Comparison of ENCODE assay signal across 27 mouse cellular contexts in genomic region chr11:11695907-11696306, GRCm38 (mm10). TPM values are rescaled to one million over a fixed set of nuclear protein-coding genes. Genes with fewer than 3 reads are reported as not detected.
DNase-seq lines count a peak whose midpoint lies in the region; ATAC-seq and TF ChIP-seq lines count a peak whose summit lies in the region.
"Had no signal": no experiment of that assay in that cellular context is flagged by ENCODE, and none has a peak within 500 bp of the region (broad histone marks: within the 10 kb centered on the region; RNA-seq: fewer than 3 reads in every experiment).

No protein-coding gene starts in this region.

- H3K36me3 ChIP-seq in spleen, adult 2 months (ENCODE audit: control insufficient read depth, insufficient read depth, low read length) = peaks cover 7% of the 10 kb centered on the region
- H3K36me3 ChIP-seq in liver, embryonic 15.5 days (replicated peaks) = peaks cover 30% of the 10 kb centered on the region
- H3K36me3 ChIP-seq: embryonic facial prominence, embryonic 13.5 days; forebrain, embryonic 12.5 days; heart, embryonic 12.5 days; hindbrain, embryonic 10.5 days; limb, embryonic 10.5 days; midbrain, embryonic 15.5 days; neural tube, embryonic 13.5 days had no signal

- peak overlapping the region; percentile 1 for H3K4me3 ChIP-seq in spleen, adult 2 months (ENCODE audit: extremely low read depth, insufficient read depth, insufficient read length)
- no peak overlapping the region for H3K4me3 ChIP-seq in liver, embryonic 15.5 days (replicated peaks)
- H3K4me3 ChIP-seq: embryonic facial prominence, embryonic 13.5 days; erythroblast, embryonic 14.5 days; forebrain, embryonic 12.5 days; heart, embryonic 12.5 days; hindbrain, embryonic 10.5 days; limb, embryonic 10.5 days; midbrain, embryonic 15.5 days; myocyte; neural tube, embryonic 13.5 days had no signal

- H3K4me1 ChIP-seq in spleen, adult 2 months (ENCODE audit: control insufficient read depth, insufficient read depth, insufficient read length) = peaks cover 47% of the 10 kb centered on the region
- peaks cover 66% of the 10 kb centered on the region for H3K4me1 ChIP-seq in liver, embryonic 15.5 days (replicated peaks)
- H3K4me1 ChIP-seq: embryonic facial prominence, embryonic 13.5 days; forebrain, embryonic 12.5 days; heart, embryonic 12.5 days; hindbrain, embryonic 10.5 days; limb, embryonic 10.5 days; midbrain, embryonic 15.5 days; neural tube, embryonic 13.5 days had no signal

- peak; percentile 31 for ATAC-seq in CD4-positive, CD25-positive, alpha-beta regulatory T cell, adult 4 months
- peak; percentile 20 for ATAC-seq in activated CD4-positive, CD25-positive, alpha-beta regulatory T cell, adult 4 months
- ATAC-seq in liver, embryonic 15.5 days (ENCODE audit: insufficient read depth) = no peak
- ATAC-seq: midbrain, embryonic 15.5 days; Patski had no signal

- TF ChIP-seq POLR2A in spleen, adult 2 months (IDR thresholded peaks at IDR 0.05; ENCODE audit: low read depth, low read length) = no peak

- no peaks in the 10 kb centered on the region for H3K27me3 ChIP-seq in spleen, adult 2 months (ENCODE audit: control insufficient read depth, insufficient read depth, low read length)
- H3K27me3 ChIP-seq in liver, embryonic 15.5 days = no peaks in the 10 kb centered on the region
- H3K27me3 ChIP-seq: embryonic facial prominence, embryonic 13.5 days; forebrain, embryonic 12.5 days; midbrain, embryonic 15.5 days; neural tube, embryonic 13.5 days had no signal

- H3K27ac ChIP-seq in spleen, adult 2 months (ENCODE audit: insufficient read depth, low read length) = peak overlapping the region; percentile 79
- 0 out of 2 replicates have a peak overlapping the region, but pooled peaks have one; percentile 9 for H3K27ac ChIP-seq in liver, embryonic 15.5 days (replicated peaks)
- H3K27ac ChIP-seq: embryonic facial prominence, embryonic 13.5 days; forebrain, embryonic 12.5 days; hindbrain, embryonic 10.5 days; limb, embryonic 10.5 days; midbrain, embryonic 15.5 days; neural tube, embryonic 13.5 days had no signal

- H3K9me3 ChIP-seq in liver, embryonic 15.5 days (replicated peaks) = no peaks in the 10 kb centered on the region
- H3K9me3 ChIP-seq: embryonic facial prominence, embryonic 13.5 days; forebrain, embryonic 12.5 days; heart, embryonic 12.5 days; hindbrain, embryonic 10.5 days; limb, embryonic 10.5 days; midbrain, embryonic 15.5 days; neural tube, embryonic 13.5 days had no signal

- DNase-seq in spleen, adult 2 months (ENCODE audit: low read depth in 1 of 2, low spot score in 2 of 2) = no peak
- DNase-seq in spleen, adult 12 weeks (ENCODE audit: low spot score) = no peak
- DNase-seq in frontal cortex, postnatal 36 days (ENCODE audit: low spot score in 2 of 2) = no peak
- no peak for DNase-seq in frontal cortex, adult 2 months (ENCODE audit: extremely low spot score in 1 of 2, low spot score in 1 of 2)
- DNase-seq: adrenal gland, adult 2 months; B cell, adult 2 months; cerebellum, adult 2 months; cerebellum, postnatal 36 days; embryo, embryonic 11 days; heart, postnatal 10 days; kidney, adult 8-10 months; kidney, postnatal 10 days; lung, postnatal 4 days; right cerebral cortex, postnatal 4 days had no signal

- 0 out of 2 replicates have a peak overlapping the region, but pooled peaks have one; percentile 8 for H3K4me2 ChIP-seq in liver, embryonic 15.5 days
- H3K4me2 ChIP-seq: embryonic facial prominence, embryonic 13.5 days; forebrain, embryonic 12.5 days; heart, embryonic 12.5 days; midbrain, embryonic 15.5 days; neural tube, embryonic 13.5 days had no signal

- 10% methylated on average over 4 of the region's 4 CpGs for WGBS in spleen, adult 2 months
- WGBS in liver, embryonic 15.5 days (ENCODE audit: insufficient replicate concordance) = 54% methylated on average over 4 of the region's 4 CpGs

- H3K9ac ChIP-seq in liver, embryonic 15.5 days = no peak overlapping the region
- H3K9ac ChIP-seq: embryonic facial prominence, embryonic 13.5 days; forebrain, embryonic 12.5 days; heart, embryonic 12.5 days; midbrain, embryonic 15.5 days; neural tube, embryonic 13.5 days had no signal

- no peak for TF ChIP-seq CTCF in spleen, adult 2 months (IDR thresholded peaks at IDR 0.05; ENCODE audit: extremely low read depth, insufficient read depth, insufficient read length, insufficient replicate concordance)

RNA-seq across cellular contexts. Expression of gene Ikzf1, which starts 11.1 kb away (rescaled TPM):
- 258 and 419 TPM in 2 replicates for polyA plus RNA-seq in spleen, adult 2 months (2012; rRNA removed)
- polyA plus RNA-seq in CD4-positive, CD25-positive, alpha-beta regulatory T cell, adult 4 months (2017; shearing (Covaris generic)) = 100 to 1,000 TPM; 130 to 149 TPM
- polyA plus RNA-seq in activated CD4-positive, CD25-positive, alpha-beta regulatory T cell, adult 4 months (2017; shearing (Covaris generic)) = 100 to 1,000 TPM; 133 to 140 TPM
- 33.7 and 35.9 TPM in 2 replicates for polyA plus RNA-seq in liver, embryonic 15.5 days (2015; fragmentation: Nextera tagmentation; extraction: Ambion mirVana)
- polyA plus RNA-seq in frontal cortex, adult 2 months (2012; rRNA removed) = 3.0 and 3.1 TPM in 2 replicates
- polyA plus RNA-seq: Patski had no signal
